Mouse (Mus musculus) fat pad, adult 2 months (tissue): ENCODE data around the gene Rassf8.

ENCODE experiments used
- DNase-seq: peaks from one replicate; pipeline ENCODE4 v3.0.0-alpha.2; 2011; ENCODE audit warnings: low read depth, low spot score; ENCODE audit errors: extremely low read depth

The Rassf8 gene

DNA sequence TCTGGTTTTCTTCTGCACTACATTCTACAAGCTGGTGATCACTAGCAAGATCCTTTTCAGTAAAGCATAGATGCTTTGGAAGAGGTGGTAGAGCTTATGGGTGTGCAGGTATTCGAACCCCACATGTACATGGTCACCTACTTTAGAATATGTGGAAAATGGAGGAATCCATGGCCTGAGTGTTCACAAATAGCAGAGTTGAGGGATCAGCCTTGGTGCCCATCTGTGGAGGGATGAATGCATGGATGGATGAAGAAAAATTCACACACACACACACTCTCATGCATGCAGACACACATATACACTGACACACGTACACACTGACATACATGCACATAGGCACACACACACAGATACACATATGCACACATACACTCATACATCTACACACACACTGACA is 27.9 kb downstream of the Rassf8 start:
- no peak for DNase-seq

DNA sequence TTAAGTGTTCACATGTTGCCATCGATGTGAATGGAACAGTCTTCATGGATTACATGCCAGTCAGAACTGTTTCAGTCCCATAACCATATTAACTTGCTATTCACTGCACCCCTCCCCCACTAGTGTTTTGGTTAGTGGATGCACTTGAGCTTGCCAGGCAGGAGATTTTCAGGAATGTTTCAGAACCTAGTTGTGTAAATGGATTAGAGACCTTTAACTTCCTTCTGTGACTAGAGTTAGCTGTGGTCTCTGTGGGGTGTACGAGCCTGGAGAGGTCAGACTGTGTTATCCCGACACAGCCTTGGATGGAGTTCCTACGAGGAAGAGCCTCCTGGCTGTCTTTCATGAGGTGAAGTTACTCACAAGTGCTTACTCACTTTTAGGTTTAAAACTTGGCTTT is 29.7 kb downstream of the Rassf8 start:
- no peak for DNase-seq

DNA sequence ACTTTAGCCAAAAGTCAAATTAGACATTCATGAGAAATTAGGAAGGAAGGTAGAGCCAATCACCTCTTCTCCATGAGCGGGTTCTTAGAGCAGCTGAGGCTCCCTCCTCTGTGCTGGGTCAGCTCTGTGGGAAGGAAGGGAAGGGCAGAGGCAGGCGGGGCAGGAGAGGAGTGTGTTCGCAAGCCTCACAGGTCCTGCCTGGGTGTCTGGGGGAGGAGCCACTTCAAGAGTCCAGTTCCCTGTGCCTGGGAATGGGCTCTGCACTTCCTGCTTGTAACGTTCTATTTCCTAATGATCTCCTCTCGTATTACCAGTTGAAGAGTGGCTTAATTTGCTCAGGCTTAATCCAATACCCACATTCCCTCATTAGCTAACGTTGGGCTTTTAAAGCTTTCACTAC is 32.8 kb downstream of the Rassf8 start:
- no peak for DNase-seq

DNA sequence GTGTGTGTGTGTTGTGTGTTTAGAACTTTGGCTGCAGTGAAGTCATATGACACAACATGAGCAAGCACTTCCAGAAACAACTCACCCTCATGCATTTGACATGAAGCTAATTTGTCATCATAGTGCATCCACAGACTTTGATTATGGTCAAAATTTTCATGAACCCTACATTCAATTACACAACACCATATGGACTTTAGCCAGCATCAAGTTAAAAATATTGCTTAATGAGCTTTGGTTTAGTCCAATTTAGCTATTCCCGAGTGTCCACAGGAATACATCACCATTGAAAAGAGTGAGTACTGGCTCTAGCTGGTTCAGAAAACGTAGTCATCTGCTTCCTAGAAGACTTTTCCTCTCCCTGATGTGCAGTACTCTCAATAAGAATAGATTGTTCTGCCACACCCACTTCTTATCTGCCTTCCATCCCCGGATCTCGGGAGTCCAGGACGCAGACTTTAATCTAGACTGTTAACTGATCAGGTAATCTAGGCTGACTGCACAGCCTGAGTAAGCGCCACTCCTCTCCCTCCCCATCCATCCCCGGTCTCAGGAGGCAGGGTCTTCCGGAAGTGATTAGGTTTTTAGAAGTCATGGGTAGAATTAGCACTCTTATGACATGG is 33.7 kb downstream of the Rassf8 start:
- DNase-seq, result no peak

DNA sequence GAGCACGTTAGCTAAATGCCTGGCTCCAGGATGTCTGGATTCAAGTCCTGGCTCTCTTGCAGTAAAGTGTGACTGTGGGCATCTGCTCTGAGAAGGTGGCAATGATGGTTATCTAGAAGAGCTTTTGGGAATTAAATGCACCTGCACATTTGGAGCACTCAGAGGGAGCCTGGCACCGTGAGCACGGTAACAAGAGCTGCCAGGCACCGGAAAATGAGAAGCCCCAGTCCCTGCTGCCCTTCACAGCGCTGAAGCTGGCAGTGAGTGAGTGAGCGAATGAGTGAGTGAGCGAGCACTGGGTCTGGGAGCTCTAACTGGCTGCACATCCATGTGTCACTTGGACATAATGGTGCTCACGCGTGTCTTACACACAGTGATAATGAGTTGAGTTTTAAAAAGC is 34.7 kb downstream of the Rassf8 start:
- no peak for DNase-seq

DNA sequence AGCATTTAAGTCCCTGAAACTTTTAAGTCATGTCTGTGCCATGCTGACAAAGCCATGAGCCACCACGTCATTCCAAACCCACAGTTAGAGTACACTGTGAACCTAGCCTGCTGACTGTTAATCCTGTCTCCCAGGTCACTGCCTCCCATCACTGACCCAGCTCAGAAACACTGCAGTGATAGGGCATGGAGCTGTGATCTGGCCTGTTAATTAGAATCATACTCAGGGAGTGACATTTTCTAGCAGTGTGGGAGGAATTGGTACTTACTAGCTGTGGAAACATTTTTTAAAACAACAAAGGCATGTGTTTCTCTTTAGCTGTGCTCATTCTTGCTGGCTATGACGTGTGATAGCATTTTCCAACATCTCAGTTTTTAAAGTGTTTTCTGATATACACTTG is 35.4 kb downstream of the Rassf8 start:
- no peak for DNase-seq

DNA sequence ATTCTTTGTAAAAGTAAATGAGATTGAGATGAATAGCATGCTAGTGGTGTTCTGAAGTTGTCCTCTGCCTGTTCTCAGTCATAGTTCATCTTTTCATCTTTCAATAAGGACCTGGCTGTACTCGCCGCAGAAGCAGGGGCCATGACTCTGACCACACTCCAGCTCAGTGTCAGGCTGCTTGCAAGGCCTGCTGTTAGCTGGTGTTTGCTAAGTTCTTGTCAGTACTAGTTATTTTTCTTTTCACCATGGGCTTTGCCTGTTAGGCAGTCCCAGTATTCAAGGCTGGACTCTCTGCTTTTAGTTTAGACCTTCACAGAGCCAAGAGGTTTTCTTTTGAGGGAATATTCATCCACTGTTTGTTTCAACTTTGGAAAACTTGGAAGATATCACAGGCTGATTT is 40.8 kb downstream of the Rassf8 start:
- DNase-seq, result no peak

DNA sequence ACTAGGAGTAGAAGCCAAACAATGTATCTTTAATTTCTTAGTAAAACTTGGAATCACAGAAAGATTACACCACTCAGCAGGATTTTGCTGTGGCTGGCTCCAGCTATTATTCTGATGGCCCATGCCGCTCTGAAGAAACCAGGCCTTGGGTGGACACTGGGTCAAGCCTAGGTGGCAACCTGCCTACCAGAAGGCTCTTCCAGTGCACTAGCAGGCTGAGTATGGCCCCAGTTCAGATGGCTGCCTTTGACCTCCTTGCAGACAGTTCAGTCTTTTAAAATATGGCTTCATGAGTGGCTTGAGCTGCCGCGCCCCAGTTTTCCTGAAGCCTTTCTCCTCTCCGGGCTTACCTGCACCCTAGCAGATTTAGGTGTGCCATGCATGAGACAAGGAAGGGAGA is 43.2 kb downstream of the Rassf8 start:
- no peak for DNase-seq

DNA sequence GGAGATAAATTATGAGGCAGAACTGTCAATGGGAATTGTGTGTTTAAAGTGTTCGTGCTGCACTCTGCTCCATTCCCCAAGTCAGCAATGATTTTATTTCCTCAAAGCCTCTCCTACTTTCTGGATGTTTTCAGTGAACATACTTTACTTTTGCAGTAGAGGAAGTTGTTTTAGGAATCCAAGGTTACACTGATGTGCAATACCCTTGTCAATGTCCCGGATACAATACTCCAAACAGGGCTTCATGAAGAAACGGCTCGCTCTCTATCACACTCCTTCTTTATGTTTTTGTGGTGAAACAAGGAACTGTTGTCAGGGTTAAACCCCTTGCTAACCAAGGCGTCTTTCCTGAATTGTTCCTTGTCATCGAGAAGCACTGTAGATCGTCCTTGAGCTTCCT is 45.8 kb downstream of the Rassf8 start:
- DNase-seq, result no peak

DNA sequence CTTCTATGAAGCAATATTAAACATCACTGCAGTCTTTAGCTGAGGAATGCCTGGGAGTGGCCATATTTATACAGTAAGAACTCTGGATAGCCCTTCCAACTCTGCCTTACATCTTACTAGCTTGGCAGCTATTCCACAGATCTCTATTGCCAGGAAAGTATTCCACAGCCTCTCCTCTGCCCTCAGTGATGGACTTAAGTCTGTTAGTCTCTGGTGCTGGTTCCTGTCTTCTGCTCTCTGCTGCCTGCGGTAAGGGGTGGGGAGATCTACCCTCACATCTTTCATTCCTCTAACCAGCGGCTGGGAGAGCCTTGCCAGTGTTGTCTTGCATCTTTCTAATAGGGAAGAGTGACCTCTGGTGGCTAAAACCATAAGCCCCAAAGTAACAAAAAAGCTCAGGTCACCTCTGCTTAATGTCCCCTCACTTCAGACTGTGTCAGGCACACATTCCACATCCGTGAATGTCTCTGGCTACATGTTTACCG is 46.6 kb downstream of the Rassf8 start:
- no peak for DNase-seq

DNA sequence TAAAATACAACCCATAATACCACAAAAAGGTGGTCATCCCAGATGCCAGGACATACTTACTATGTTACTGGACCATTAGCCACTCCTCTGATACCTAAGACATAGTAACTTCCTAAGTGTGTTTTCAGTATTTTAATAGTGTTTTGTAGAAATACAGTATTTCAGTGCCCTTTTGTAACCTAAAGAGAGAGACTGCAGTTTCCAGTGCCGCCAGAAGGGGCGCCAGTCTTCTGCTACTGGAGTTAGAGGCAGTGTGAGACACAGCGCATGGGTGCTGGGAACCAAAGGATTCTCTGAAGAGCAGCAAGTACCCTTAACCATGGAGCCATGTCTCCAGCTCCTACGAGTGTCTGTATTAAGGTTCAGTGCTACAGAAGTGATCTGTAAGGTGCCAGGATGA is 48.1 kb downstream of the Rassf8 start:
- DNase-seq, result no peak

DNA sequence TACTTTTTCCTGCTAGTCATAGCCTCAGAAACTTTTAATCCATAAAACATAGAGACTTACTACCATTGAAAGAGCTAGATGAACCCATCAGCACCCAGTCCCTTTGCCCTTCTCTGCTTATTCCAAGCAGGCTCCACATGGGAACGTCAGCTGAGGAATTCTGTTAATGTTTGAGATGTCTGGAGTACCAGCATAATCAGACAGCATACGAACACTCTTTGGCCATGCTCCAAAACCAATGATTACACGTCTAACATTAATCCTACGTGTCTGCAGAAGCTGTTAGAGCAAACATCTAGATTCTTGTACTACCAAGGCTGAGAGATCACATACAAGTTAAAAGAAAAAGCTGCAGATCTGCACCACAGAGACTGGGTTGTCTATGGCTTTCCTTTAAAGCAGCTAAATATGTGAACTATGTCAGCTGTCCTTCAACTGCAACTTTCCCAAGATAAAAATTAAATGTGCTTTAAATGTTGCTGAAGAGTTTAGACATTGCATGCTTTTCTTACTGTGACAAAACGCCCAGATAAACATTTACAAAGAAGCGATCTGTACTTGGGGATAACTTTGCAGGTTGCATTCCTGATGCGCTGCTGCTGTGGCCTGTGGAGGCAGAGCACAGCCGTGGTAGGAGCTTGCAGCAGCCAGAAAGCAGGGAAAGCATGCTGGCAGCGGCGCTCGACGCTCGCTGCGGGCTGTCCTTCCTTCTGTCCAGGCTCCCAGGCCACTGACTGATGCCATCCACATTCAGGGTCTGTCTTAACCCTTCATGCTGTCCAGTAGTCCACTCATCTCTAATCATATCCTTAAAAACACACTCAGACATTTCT is 49.9 kb downstream of the Rassf8 start:
- DNase-seq, result no peak

DNA sequence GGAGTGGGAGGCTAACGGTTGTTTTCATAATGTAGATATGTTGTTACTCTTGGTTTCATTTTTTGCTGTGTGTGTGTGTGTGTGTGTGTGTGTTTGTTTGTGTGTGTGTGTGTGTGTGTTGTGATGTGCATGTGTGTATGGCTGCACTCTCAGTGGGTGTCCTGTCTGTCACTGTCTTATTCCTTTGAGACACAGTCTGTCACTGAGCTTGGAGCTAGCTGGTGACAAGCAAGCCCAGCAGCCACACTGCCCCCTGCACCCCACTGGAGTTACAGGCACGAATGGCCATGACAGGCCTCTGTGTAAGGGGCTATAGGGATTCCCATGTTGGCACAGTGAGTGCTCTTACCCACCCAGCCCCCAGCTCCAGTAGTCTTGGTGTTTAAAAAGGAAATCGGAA is 51.1 kb downstream of the Rassf8 start:
- DNase-seq, result no peak

DNA sequence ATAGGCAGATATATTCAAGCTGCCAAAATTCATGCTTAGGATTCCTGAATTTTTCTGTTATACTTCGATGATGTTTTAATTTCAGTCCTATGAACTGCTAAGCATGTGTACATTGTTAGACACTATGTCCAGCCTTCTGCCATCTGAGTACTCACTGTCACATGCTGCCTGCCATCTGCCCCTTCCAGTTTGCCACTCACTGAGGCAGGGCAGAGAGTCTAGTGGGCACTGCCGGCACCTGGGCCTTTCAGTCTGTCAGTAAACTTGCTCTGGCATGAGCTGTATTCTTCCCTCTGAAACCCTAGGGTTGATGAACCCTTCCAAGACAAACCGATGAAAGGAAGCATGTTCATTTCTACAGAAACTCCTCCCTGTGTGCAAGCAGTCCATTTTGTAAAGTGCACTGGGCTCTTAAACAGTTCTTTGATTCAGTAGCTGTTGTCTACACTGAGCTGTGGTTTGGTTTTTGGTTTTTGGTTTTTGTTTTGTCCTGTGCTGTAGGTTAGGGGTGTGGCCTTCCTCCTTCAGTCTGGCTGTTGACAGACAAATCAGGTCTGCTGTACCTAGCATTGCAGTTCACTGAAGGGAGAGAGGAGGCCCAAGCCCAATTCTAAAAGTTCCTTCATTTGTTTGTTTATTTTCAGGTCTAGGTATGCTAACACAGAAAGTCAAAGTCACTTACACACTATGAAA is 55.4 kb downstream of the Rassf8 start:
- no peak for DNase-seq

DNA sequence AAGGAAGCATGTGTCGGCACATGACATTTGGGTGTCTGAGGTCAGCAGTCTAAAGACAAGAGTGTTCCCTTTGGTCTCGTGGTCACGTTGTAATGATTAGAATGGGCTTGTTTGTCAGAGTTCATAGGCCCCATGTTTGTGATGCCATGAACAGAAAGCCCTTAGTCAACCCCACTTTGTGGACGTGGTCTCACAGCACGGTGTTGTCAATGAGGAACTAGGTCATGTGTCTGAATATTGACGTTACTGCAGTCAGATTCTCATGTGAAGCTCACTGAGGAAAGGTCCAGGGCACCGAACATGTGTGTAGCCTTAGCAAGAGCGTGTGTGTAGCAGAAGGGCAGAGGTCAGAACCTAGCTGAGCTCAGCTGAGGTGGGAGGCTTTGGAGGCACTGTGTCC is 56.3 kb downstream of the Rassf8 start:
- no peak for DNase-seq

DNA sequence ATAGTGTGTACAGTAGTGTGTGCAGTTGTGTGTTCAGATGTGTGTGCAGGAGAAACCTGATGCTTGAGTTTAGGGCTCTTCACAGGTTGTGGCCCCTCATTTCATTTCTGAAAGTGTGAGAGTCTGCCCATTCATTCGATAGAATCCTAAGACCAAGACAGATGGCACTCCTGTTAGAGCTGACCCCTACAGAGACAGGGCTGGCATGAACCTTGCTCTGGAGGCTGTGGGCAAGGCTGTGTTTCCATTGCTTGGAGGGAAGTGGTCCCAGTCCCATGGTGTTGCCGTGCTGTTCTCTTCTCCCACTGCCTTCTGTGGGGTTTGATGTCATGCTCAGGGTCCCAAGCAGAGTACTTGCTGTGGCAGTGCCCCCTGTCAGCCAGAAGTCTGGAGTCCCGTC is 57.7 kb downstream of the Rassf8 start:
- DNase-seq, result no peak

DNA sequence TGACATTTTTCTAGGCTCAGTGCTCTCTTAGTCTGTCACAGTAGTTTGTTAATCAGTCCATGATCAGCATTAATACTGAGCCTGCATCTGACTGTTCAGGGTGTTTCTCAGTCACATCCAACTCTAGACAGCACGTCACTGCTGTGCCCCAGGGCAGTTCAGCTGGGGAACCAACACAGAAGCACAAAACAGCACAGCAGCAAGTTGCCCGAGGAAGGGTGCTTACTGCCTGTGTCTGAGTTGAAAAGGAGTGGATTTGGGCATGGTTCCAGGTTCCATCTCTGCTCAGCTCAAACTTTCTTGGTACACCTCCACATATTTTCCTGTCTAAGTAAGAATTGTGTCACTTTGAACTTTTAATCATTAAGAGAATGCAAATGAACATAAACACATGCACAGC is 60.2 kb downstream of the Rassf8 start:
- no peak for DNase-seq

DNA sequence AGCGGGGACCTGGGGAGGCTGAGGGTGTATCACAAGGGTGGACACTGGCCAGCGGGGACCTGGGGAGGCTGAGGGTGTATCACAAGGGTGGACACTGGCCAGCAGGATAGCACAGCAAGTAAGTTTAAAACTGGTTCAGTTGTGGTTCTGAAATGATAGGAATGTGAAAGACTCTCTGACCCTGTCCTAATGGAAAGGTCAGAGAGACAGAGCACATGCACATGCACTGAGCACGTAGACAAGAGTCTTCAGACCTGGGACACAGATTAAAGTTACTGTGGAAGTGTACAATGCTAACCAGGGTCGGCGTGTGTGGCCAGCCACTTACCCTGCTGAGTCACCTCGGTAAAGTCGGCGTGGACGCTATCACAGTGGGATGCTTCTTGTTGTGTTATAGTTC is 61.4 kb downstream of the Rassf8 start:
- DNase-seq, result no peak

DNA sequence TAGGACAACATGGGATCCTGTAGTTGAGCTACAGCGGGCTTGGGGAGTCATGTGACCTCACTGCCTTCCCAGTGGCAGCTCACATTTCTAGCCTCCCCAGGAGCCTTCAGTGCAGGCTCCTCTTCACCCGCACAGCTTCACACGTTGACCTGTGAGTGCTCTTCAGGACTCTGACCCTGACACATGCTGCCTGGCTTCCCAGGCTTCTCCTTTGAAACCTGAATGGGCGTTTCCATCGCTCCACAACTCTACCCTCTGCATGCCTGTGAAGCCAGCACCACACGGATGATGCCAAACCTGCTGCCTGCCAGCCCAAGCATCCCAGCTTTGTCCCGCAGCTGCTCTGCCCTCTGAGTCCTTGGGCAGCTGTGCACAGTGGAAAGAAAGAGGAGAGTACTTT is 63.0 kb downstream of the Rassf8 start:
- DNase-seq, result no peak

DNA sequence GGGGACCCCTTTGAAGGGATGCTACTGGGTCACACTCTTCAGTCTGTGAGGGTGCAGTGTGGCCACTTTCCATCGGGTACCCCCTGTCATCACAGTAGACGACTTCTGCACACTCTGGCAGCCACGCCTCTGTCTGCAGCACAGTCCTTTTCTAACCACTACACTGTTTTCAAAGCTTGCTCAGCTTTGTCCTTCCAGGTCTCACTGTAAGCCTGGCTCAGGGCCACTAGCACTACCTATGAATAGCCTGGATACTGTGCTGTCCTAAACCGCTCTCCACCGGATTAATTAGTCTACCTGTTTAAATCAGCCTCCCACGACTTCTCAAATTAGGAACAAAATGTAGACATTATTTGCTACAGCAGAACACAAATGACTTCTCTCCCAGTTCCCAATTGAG is 63.5 kb downstream of the Rassf8 start:
- no peak for DNase-seq

DNA sequence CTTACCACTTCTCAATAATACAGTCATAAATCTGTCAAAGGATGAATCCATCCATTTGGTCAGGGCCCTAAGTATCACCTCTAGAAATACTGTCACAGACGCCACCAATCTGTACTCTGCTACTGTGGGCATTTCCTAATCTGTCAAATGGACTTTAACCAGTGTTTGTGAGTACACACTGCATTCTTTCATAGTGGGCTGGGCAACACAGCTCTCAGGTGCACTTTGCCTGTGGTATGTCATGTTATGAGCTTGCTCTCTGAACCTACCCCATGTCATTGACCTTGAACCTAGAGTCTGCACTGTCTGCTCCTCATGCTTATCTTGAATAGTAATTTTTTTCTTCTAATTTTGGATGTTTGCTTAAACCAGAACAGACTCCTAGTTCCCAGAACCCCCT is 64.6 kb downstream of the Rassf8 start:
- no peak for DNase-seq

DNA sequence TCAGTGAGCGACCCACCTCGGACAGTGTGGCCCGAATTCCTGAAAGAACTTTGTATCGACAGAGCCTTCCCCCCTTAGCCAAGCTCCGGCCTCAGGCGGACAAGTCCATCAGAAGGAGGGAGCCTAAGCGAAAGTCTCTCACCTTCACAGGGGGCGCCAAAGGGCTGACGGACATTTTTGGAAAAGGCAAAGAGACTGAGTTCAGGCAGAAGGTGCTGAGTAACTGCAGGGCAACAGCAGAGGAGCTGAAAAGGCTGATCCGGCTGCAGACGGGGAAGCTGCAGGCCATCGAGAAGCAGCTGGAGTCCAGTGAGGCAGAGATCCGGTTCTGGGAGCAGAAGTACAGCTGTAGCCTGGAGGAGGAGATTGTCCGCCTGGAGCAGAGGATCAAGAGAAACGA is 68.7 kb downstream of the Rassf8 start:
- no peak for DNase-seq
